Mouse (Mus musculus) right cerebral cortex, adult 2 months (tissue): ENCODE results near the gene Enpp4.

Source experiments
- DNase-seq, 2 experiments: peaks; one replicate each; pipeline ENCODE4 v3.0.0; 2021 to 2022; ENCODE audit warnings: low spot score in 2 of 2

Enpp4 gene

GRCm38 (mm10) chr17:44091512-44091911 is 14.1 kb downstream of the Enpp4 start:
- no peak for DNase-seq

- no peak for DNase-seq
Observed at GRCm38 (mm10) chr17:44090916-44091315, 14.7 kb downstream of the Enpp4 start.

- no peak for DNase-seq
Observed at GRCm38 (mm10) chr17:44088226-44088625, 17.4 kb downstream of the Enpp4 start.

- DNase-seq, result no peak
Observed at GRCm38 (mm10) chr17:44083156-44083555, 22.5 kb downstream of the Enpp4 start.

- peak; percentile 92 to 93 for DNase-seq
Observed at GRCm38 (mm10) chr17:44078631-44079350, 26.8 kb downstream of the Enpp4 start, which contains the start of gene Enpp5. TSS of gene Enpp5 (plus strand) at chr17:44078813.

- DNase-seq, result no peak
Observed at GRCm38 (mm10) chr17:44077843-44078160, 27.8 kb downstream of the Enpp4 start.

- no peak for DNase-seq
Observed at GRCm38 (mm10) chr17:44077146-44077842, 28.3 kb downstream of the Enpp4 start.

GRCm38 (mm10) chr17:44076051-44076680 is 29.4 kb downstream of the Enpp4 start:
- DNase-seq, result no peak

- no peak for DNase-seq
Observed at GRCm38 (mm10) chr17:44075601-44076000, 30.0 kb downstream of the Enpp4 start.

GRCm38 (mm10) chr17:44071680-44072079 is 33.9 kb downstream of the Enpp4 start:
- no peak for DNase-seq

- no peak for DNase-seq
Observed at GRCm38 (mm10) chr17:44068876-44069275, 36.7 kb downstream of the Enpp4 start.

- DNase-seq, result no peak
Observed at GRCm38 (mm10) chr17:44061289-44061890, 44.2 kb downstream of the Enpp4 start.

GRCm38 (mm10) chr17:44060781-44061180 is 44.8 kb downstream of the Enpp4 start:
- DNase-seq, result no peak

GRCm38 (mm10) chr17:44058145-44058544 is 47.5 kb downstream of the Enpp4 start:
- no peak for DNase-seq

- DNase-seq, result no peak
Observed at GRCm38 (mm10) chr17:44057123-44057522, 48.5 kb downstream of the Enpp4 start.

- DNase-seq, result no peak
Observed at GRCm38 (mm10) chr17:44053427-44053826, 52.2 kb downstream of the Enpp4 start.
